Mouse (Mus musculus): ENCODE measurements around the gene Chn2.

Chn2 gene

DNA sequence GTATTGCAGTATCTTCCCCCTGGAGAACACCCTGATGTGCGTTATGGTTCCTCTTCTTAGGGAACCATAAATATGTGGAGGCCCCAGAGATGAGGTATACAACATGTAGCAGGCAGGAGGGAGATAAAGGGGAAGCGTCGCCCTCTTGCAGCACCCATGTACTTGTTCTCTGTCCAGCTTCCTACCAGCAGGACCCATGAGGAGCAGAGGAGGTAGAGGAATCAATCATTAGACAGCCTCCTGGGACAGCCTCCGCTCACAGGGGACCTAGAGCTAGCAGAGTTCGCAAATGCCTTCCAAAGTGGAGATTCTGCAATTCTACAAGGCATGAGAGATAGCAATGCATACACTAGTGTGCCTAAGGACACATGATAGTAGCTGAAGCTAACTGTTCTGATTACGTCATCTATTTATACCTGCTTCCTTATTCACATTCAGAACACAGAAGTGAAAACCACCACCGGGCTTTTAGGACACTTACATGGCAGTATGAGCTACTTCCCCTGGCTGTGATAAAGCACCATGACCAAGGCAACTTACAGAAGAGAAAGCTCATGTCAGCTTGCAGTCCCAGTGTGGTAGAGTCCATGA is 77.7 kb downstream of the Chn2 start:
- in situ Hi-C loops (cut with MboI, MseI) = no loop called here

DNA sequence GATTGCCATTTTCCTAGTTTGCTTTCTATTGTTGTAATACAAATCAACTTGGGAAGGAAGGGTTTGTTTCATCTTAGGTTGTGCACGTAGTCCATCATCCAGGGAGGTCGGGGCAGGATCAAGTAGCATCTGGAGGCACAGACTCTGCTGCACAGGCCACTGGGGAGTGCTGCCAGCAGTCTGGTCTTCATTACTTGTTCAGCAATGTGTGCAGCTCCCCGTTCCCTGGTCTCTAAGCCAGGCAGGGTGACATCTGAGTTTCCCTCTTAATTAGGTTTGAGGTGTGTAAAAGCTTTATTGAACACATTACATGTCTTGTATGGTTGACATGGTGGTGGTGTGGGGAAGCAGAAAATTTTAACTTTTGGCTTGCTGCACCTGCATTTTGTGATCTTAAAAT is 79.0 kb downstream of the Chn2 start:
- in situ Hi-C loops (cut with MboI, MseI) = no loop called here

DNA sequence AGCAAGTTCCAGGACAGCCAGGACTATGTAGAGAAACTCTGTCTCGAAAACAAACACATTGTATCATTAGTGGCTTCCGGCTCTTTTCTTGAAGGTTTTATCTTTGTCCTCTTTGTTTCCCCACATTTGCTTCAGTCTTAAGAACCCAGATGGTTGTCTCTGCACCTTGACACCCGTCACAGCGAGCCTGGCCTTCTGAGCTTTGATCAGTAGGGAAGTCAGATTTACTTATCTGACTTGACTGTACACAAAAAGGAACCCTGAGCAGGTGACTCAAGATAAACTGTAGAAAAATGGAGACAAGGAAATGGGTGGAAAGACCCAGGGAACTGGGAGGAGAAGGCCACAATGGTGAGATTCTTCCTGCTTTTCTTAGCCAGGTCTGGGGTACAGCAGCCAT is 79.5 kb downstream of the Chn2 start:
- in situ Hi-C loops (cut with MboI, MseI) = no loop called here

DNA sequence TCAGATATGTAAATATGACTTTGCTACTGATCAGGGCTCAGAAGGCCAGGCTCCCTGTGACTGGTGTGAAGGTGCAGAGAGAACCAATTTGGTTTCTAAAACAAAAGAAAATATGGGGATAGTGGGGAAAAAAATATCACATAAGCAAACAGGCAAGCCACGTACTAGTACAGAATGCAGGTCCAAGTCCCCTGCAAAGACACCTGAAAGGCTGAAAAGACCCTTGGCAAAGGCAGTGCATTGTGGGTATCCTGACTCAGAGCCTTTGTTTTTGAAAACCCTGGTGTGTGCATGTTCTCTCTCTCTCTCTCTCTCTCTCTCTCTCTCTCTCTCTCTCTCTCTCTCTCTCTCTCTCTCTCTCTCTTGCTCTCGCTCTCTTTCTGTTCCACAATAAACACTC is 80.1 kb downstream of the Chn2 start:
- in situ Hi-C loops (cut with MboI, MseI) = no loop called here

DNA sequence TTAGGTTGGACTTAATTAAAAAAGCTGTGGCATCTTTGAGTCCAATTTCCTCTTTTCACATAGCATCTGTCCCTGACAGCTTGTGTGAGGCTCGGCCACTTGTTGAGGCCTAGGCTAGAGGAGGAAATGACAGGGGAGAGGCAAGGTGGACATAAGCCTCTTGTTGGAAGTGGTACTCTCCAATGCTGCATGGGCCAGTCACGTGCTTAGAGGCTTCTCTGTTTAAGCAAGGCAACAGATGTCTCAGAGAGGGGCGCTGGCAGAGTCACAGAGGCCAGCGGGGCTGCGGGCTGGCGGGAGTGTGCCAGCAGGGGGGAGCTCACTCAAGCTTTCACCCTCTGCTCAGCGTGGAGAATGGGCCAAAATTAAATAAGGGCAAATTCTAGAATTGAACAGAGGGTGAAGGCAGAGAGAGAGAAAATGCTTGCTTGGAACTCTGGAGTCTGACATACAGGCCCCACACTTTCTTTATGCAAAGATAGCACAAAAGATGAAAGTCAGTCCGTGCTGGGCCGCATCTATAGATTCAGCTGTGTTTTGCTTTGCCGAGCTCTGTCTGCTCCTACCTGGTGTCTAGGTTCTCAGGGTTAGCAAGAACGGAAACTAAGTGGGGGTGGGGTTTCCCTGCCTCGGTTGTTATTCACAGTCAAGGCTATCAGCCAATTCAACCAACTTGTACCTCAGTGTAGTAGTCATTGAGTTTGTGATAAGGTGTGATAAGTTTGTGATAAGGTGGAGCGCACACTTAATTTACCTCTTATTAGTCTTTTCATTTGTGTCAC is 80.7 kb downstream of the Chn2 start:
- in situ Hi-C loops (cut with MboI, MseI) = no loop called here

DNA sequence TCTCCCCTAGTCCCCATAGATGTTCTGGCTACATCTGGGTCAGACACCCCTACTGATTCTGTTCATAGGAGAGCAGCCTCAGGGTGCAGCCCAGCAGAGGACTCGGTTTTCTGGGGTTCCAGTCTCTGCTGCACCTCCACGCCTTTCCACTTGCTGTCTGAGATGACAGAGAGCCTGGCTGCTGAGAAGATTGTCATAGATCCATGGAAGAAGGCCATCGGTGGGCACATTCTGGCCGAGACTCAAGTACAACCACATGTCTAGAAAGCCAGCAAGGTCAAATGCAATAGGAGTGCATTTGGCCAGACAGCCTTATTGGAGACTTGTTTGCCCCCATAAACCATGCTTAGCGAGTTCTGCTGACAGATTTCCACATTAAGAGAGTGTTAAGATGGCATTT is 81.5 kb downstream of the Chn2 start:
- in situ Hi-C loops (cut with MboI, MseI) = no loop called here

DNA sequence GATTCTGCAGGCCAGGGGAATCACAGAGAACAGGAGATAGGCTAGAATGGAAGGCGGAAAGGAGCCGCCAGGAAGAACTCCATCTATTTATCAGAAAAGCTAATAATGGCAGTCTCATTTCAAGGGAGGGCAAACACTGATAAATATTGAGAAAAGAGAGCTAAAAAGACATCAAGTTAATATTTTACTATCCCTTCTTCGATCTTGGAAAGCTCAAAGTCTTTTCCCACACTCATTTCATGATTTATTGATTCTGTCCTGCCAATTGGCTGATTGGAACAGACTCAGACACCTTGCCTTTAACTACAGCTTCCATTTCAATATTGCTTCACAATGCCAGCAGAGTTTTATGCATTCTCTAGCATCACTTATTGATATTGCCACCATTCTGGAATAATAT is 85.2 kb downstream of the Chn2 start:
- in situ Hi-C loops (cut with MboI, MseI) = no loop called here

DNA sequence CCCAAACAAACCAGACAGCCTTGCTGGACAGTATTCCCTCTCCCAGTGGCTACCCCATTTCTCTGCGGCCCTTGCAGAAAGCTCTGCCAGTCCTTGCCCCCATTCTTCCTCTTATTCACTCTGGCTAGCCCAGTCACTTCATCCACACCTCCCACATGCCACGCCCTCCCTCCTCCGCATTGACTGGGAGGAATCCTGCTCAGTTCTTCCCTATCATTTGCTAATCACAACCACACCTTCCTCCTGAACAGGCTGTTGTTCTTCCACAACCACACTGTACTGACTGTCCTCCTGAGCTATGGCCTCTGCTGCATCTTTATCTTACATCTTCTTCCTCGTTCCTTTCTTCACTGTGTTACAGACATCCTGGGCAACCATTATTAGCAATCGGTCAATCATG is 86.2 kb downstream of the Chn2 start:
- in situ Hi-C loops (cut with MboI, MseI) = no loop called here

DNA sequence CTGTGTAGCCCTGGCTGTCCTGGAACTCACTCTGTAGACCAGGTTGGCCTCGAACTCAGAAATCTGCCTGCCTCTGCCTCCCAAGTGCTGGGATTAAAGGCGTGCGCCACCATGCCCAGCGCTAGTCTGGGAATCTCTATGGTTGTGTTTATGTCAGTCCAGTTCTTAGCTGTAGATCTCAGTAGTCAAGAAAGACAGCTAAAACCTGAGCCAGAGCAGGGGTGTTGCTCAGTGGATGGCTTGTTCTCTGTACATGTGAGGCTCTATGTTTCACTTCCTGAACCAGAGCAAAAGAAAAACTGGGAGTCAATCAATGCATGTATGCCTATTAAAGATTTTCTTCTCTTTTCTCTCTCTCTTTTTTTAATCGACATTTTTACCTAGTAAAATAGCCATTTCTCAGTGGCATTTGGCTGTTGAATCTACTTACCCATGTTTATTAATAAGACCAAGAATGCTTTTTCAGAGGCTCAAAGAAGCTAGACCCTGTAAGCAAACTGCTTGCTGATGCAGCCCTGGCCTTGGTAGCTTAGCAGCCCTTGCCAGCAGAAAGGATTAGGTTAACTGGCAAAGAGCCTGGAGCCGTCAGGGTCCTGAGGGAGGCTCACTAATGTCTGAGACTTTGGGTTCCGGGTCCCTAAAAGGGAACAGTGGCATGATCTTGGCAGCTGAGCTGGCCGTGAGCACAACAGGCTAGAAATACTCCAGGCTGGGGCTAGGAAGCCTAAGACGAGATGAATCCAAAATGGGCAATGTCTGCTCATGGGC is 87.1 kb downstream of the Chn2 start:
- in situ Hi-C loops (cut with MboI, MseI) = no loop called here

DNA sequence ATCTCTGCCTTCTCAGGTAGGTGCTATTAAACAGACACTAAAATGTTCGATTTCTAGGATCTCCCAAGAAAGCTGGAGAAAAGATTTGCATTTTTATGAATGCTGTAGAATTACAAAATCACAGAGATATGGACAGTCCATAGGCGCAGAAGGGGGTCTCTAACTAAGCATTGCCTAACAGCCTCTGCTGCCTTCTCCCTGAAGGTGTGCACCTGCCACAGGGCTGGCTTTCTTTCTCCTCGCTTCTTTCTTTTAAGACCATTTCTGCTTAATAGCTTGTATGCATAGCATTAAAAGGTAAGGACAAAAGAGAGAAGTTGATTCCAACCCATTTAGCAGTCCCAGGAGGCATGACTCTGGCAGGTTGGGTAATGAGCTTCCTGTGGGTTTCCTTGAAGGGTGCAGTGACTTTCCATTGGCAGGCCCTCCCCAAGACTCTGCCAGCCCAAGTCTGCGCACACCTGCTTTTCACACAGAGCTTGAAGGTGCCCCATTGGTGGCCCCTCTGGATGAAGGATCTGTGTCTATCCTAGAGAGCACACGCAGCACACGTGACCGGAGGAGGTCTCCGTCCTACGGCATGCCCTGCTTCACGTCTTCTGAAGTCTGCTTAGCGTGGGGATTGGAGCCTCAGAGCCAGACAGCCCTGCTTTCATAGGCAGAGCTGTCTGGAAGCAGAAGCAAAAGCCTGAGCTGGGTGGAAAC is 87.8 kb downstream of the Chn2 start:
- in situ Hi-C loops (cut with MboI, MseI) = no loop called here

DNA sequence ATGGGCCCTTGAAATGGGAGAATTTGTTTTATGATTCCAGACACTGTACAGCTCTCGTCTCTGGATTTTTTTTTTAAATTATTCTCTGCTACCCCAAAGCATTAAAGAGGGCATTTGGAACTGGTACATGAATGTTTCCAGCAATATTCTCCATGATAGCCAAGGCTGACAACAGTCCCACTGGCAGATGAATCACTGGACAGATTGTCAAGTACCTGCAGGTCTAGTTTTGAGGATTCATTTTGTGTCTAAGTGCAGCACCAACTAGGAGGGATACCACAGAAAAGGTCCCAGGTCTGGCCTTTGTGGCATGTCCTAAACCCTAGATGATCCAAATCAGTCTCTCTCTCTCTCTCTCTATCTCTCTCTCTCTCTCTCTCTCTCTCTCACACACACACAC is 89.3 kb downstream of the Chn2 start:
- in situ Hi-C loops (cut with MboI, MseI) = no loop called here

DNA sequence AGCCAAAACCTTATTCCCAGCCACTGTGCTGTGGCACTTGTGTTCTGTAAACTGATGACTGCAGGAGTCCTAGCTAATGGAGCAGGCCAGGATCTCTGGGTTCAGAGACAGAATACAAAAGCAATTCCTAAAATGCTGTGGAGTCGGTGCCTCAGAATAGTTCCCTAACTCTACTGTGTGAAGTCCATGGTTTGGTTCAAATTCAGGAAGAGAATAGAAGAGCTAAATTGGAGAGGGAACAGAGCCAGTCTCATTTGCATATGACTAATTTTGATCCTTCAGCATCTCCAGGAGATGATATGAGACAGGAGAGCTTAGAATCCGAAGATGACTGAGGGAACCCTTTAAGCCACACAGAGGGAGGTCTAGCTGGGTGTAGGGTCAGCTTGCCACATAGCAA is 90.2 kb downstream of the Chn2 start:
- in situ Hi-C loops (cut with MboI, MseI) = no loop called here

DNA sequence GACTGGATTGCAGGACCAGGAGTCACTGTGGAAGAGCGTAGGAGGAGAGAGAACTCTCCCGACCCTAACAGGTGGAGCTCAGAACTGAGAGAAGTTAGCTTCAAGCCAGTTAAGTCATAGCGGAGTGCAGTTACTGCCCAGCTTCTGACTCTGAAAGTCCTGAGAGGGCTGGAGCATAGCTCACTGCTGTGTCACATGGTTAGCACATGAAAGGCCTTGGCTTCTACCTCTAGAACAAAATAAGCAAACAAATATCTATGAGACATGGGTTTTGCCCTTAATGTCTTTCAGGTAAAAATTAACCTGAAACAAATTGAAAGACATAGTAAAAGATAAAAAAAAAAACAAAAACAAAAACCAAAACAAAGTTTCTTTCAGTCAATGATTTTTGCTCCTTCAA is 91.5 kb downstream of the Chn2 start:
- in situ Hi-C loops (cut with MboI, MseI) = no loop called here

DNA sequence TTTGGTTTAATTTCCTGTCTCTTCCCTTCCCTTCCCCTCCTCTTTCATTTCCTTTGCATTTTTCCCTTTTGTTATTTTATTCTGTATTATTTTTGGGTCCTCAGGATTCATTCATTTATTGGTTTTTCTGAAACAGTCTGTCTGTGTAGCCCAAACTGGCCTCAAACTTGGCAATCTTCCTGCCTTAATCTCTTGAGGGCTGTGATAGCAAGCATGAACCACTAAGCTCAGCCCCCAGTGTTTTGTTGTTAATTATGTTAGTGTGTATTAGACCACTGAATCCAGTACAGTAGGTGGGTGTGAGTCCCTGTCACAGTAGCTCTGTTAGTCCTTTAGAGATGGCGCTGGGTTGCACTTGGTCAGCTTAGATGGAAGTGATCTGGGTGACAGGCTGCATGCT is 93.2 kb downstream of the Chn2 start:
- in situ Hi-C loops (cut with MboI, MseI) = no loop called here

DNA sequence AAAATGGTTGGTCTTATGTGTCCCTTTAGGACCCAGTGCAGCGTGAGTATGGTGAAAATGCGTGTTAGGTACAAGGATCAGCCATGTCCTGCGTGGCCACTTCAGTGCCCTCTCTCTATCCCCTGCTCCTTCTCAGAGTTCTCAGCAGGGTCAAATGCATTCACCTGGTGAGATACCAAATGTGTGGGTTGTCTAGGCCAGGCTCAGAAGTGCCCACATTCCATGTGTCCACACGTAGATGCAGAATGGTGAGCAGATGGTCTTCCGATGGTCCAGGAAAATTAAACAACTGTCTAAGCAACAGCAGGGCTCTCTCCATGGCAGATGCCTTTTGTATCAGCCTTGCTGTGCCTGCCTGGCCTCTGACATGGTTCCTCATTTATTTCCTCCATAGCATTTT is 93.9 kb downstream of the Chn2 start:
- in situ Hi-C loops (cut with MboI, MseI) = no loop called here

DNA sequence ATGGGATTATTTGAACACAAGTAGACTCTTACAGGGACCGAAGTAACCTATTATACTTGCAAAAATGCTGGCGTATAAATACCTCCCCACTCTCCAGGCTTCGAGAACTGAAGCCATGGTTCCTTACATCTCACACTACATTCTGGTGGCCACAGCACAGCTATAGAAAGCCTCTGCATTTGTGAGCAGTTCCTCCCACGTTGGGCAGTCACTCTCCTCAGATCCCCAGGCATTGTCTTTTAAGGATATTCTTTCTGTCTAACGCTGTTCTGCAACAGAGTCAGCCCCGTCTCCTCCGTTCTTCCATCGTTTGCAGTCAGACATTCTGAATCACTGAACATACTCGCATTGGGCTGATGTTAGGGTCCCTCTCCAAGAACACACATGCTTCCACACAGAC is 98.8 kb downstream of the Chn2 start:
- in situ Hi-C loops (cut with MboI, MseI) = no loop called here

DNA sequence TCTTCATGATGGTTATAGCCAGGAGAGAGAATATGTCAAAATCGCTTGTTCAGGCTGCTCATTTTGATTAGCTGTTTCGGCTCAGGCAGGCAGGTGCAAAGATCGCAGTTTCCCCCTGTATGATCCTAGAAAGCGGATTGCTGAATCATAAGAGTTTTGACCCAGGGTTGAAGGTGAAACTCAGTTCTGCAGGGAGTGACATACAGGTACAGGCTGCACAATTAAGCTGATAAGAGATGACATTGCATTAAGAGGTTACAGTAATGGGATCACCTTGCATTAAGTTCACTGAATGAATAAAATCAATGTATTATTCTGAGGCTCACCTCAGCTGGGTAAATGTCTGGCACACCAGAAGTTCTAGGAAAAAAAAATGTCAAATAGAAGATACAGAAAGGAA is 101.1 kb downstream of the Chn2 start:
- in situ Hi-C loops (cut with MboI, MseI) = no loop called here

DNA sequence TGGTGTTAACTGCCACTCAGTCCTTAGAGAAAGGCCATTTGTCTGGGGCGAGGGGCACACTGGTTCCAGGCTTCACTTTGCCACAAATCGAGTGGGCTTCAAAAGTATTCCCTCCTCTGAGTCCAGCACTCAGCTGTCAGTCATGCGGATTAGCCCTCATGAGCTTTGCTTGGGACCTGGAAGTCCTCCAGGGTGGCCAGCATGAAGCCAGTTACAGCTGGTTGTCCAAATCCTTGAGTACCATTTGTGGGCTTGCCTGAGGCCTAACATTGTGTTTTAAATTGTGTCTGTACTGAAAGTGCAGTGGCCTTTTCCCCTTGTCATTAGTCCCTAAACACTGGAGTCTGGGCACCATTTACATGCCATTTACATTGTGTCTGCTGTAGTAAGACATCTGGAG is 101.8 kb downstream of the Chn2 start:
- in situ Hi-C loops (cut with MboI, MseI) = no loop called here

DNA sequence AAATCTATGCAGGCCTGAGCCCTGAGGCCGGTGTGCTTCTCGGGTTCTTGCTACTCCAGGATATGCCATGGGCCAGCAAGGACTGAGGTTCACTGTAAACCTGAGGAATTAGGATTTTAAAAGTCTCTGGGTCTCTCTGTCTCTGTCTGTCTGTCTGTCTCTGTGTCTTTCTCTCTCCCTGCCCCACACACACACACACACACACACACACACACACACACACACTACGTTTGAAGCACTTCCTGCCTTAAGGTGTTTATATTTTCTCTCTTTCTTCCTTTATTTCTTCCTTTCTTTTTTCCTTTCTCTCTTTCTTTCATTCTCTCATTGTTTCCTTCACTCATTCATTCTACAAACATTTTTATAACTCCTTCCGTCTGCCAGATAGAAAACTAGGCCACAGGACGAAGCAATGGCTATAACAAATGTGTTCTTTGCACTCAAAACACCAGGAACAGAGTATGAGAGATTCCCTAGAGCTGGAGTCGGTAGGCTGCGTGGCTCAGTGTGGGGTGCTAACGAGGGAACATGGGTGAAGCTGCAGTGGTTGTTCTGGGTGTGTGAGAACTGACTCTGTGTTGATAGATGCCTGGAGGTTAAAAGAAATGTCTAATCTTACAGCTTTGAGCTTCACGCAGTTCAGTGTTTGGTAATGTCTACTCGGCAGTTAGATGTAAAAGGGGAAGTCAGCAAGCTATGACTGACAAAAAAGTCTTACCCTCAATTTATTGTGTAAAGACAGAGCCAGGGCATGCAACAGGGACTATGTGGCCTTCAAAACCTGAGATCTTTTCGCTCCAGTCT is 103.7 kb downstream of the Chn2 start:
- in situ Hi-C loops (cut with MboI, MseI) = no loop called here

DNA sequence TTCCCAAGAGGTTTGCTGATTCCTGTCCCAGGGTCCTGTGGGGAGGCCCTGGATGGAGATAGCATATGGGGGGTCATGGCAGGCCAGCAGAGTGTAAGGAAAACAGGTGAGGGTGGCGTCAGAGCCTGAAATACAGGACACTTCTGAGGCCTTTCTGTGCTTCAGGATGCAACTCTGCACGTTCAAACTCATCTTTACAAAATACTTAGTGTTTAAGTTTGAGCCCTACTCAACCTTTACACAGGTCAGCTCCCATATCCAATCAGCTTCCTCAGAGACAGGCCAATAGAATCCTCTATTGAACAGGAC is 104.3 kb downstream of the Chn2 start:
- in situ Hi-C loops (cut with MboI, MseI) = no loop called here

DNA sequence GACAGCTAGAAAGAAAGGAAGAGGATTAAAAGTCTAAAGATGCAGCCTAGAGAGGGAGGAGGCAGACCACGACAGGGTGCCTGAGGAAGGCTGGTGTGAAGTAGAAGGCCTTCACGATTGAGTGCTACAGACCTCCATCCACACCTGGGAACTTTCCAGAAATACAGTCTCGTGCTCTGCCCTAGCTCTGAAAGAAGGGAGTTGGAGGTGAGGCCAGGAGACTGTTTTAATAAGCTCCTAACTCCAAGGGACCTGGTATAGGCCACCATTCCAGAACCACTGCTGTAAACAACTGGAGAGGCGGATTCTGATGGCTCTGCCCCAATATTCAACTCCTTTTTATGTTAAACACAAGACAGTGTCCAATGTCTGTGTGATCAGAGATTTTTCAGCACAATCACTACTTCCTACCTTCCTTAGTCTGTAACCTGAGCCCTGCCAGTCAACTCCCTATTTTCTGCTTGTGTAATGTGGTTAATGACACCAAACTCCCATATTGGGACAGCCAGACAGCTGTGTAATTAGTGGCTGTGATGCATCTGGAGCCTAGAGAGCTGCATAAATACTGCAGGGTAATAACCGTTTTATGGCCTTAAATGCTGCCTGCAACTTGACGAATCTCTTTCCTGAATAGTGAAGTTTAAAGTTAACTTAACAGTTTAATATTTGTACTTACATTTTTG is 109.6 kb downstream of the Chn2 start:
- in situ Hi-C loops (cut with MboI, MseI) = no loop called here

Data from regulatory T cell (primary cell).